Mouse (Mus musculus) forebrain, postnatal 0 days (tissue): Measurements from ENCODE around the gene Slc4a4. TPM values are rescaled to one million over a fixed set of nuclear protein-coding genes. Genes with fewer than 3 reads are reported as not detected.

ENCODE experiments used
- ATAC-seq: fragments of 200-750 bp; cut with Nextera tagmentation; 2 replicates; pipeline ENCODE4 v1.8.0; 2017; ENCODE audit warnings: mild to moderate bottlenecking, moderate library complexity
- DNase-seq: peaks from one replicate; pipeline ENCODE4 v3.0.0-alpha.2; 2015
- H3K27ac ChIP-seq: fragments of 300-500 bp; sonication (generic); 2 replicates; pipeline ENCODE4 v1.5.1; 2014; ENCODE audit warnings: low read depth, mild to moderate bottlenecking, antibody characterized with exemption, low read length, moderate library complexity, mixed read lengths
- H3K27me3 ChIP-seq: fragments of 300-500 bp; sonication (generic); 2 replicates; pipeline ENCODE4 v1.6.1; 2014; ENCODE audit warnings: mild to moderate bottlenecking, low read length, mixed read lengths; ENCODE audit not compliant: insufficient read depth
- H3K36me3 ChIP-seq: fragments of 300-500 bp; sonication (generic); 2 replicates; pipeline ENCODE4 v1.6.1; 2014; ENCODE audit warnings: mild to moderate bottlenecking, moderate library complexity; ENCODE audit not compliant: insufficient read depth
- H3K4me1 ChIP-seq: fragments of 300-500 bp; sonication (generic); 2 replicates; pipeline ENCODE4 v1.6.1; 2014; ENCODE audit warnings: antibody characterized with exemption; ENCODE audit not compliant: insufficient read depth
- H3K4me2 ChIP-seq: fragments of 300-500 bp; sonication (generic); 2 replicates; pipeline ENCODE4 v1.6.1; 2014; ENCODE audit warnings: low read depth, mild to moderate bottlenecking, moderate library complexity
- H3K4me3 ChIP-seq: fragments of 300-500 bp; sonication (generic); 2 replicates; pipeline ENCODE4 v1.5.1; 2014; ENCODE audit warnings: low read depth, low read length, mixed read lengths
- H3K9ac ChIP-seq: fragments of 300-500 bp; sonication (generic); 2 replicates; pipeline ENCODE4 v1.6.1; 2014; ENCODE audit warnings: mild to moderate bottlenecking
- H3K9me3 ChIP-seq: fragments of 300-500 bp; sonication (generic); 2 replicates; pipeline ENCODE4 v1.6.1; 2016; ENCODE audit warnings: low read length
- CTCF ChIP-seq: sonication (generic); IDR thresholded peaks from 2 replicates; pipeline ENCODE4 v1.5.1; 2016; ENCODE audit warnings: antibody characterized with exemption, control low read depth, low read depth
- WGBS: fragments of 180-500 bp; shearing (Covaris S2); extraction: QIAGEN DNeasy Blood & Tissue Kit; methylation state at CpG from one replicate; pipeline ENCODE4 v1.1.7; 2014; 5-methylcytosine and 5-hydroxymethylcytosine counted together
- polyA plus RNA-seq: library from polyadenylated mRNA; unstranded; fragments of >200 nt; fragmentation: Nextera tagmentation; extraction: Ambion mirVana; gene quantifications from 2 replicates; pipeline ENCODE4 v1.2.1, GENCODE M21; 2015
- total RNA-seq: library from RNA; depleted of rRNA; stranded (reverse); fragments of >200 nt; gene quantifications from 2 replicates; pipeline ENCODE4 v1.2.3, GENCODE M21; 2014

Gene Slc4a4
- total and polyA plus RNA-seq, 2 experiments from 2014 or later = 11.8 to 34.7 TPM

DNA sequence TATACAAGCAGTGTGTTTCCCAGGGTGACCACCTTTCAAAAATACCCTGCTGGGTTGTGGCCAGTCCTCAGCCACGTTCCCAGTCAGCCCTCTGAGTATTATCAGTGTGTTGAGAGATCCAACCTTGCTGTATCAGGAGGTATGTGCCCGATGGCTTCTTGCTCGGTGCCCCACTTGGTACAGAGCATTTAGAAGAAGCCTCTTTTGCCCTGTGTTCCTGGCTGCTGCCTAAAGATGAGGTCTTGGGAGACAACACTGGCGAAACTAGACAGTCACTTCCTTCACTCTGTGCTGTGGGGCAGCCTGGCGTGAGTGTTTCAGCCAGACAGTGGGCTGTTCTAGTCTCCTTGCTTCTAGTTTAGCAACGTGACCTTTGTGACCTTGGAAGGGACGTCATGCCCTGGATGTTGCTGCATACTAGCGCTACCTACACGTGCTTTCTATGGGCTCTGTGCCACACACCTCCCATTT is 29.9 kb downstream of the Slc4a4 start:
- H3K4me3 ChIP-seq = no peak overlapping the region
- no peak for ATAC-seq
- no peak for TF ChIP-seq CTCF
- no peaks in the 10 kb centered on the region for H3K27me3 ChIP-seq
- no peak overlapping the region for H3K9ac ChIP-seq
- no peak for DNase-seq
- no peaks in the 10 kb centered on the region for H3K4me1 ChIP-seq
- no peaks in the 10 kb centered on the region for H3K9me3 ChIP-seq
- H3K4me2 ChIP-seq = no peak overlapping the region
- H3K27ac ChIP-seq = no peak overlapping the region
- H3K36me3 ChIP-seq = no peaks in the 10 kb centered on the region
- 80% methylated on average over 9 of the region's 9 CpGs for WGBS

DNA sequence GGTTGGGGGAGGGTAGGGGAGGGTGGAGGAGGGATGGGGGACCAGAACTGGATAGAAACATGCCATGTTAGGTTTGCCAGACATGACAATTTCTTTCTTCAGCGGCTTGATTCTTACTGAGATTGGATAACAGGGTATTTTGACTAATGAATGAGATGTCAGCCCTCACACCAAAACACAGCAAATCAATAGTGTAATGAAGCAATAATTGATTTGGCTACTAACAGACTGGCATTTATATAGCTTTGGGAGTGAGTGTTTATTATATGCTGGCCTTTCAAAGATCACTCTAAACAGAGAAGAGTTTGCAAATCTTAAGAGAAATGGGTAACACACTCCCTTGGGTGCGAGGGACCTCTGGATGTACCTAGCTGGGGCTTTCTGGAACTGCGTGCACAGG is 30.6 kb downstream of the Slc4a4 start:
- no peak for ATAC-seq
- 93% methylated on average over 3 of the region's 3 CpGs for WGBS

GRCm38 (mm10) chr5:88917630-88918029 is 31.0 kb downstream of the Slc4a4 start:
- Histone ChIP-seq H3K9me3 (no peaks in the 10 kb centered on the region), H3K4me2 (no peak overlapping the region), H3K4me3 (no peak overlapping the region), H3K4me1 (no peaks in the 10 kb centered on the region), H3K36me3 (no peaks in the 10 kb centered on the region), H3K9ac (no peak overlapping the region), H3K27me3 (no peaks in the 10 kb centered on the region), H3K27ac (no peak overlapping the region)
- DNase-seq (no peak), ATAC-seq (no peak)
- no peak for TF ChIP-seq CTCF
- 92% methylated on average over 10 of the region's 10 CpGs for WGBS

More for the DNA sequence above, 30.6 kb downstream of the Slc4a4 start:
- H3K27ac ChIP-seq = no peak overlapping the region
- no peaks in the 10 kb centered on the region for H3K4me1 ChIP-seq
- TF ChIP-seq CTCF = no peak
- no peak for DNase-seq
- H3K9ac ChIP-seq = no peak overlapping the region
- H3K4me3 ChIP-seq = no peak overlapping the region
- H3K36me3 ChIP-seq = no peaks in the 10 kb centered on the region
- H3K4me2 ChIP-seq = no peak overlapping the region
- H3K27me3 ChIP-seq = no peaks in the 10 kb centered on the region
- H3K9me3 ChIP-seq = no peaks in the 10 kb centered on the region

DNA sequence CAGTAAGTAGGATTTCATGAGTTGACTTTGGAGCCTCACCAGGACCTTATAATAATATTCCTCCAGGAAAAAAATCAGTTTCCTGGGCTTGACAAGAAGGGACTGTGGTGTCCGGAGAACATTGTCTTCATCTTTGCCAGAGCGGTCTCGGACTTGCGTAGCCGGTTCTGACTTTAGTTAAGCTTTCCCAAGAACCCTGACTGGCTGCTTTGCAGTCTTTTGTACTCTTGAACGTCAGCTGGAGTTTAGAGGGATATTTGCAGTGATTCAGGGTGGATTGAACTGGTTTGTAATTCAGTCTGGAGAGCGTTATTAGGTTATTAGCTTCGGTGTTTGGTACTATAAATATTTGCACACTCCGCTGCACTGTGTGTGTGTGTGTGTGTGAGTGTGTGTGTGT is 31.9 kb downstream of the Slc4a4 start:
- no peak for TF ChIP-seq CTCF
- WGBS = 72% methylated on average over 9 of the region's 9 CpGs
- H3K27ac ChIP-seq = no peak overlapping the region
- H3K4me1 ChIP-seq = no peaks in the 10 kb centered on the region
- H3K4me3 ChIP-seq = no peak overlapping the region
- no peak overlapping the region for H3K4me2 ChIP-seq
- H3K9me3 ChIP-seq = no peaks in the 10 kb centered on the region
- DNase-seq = no peak
- H3K36me3 ChIP-seq = no peaks in the 10 kb centered on the region
- no peak for ATAC-seq
- H3K27me3 ChIP-seq = no peaks in the 10 kb centered on the region
- no peak overlapping the region for H3K9ac ChIP-seq

DNA sequence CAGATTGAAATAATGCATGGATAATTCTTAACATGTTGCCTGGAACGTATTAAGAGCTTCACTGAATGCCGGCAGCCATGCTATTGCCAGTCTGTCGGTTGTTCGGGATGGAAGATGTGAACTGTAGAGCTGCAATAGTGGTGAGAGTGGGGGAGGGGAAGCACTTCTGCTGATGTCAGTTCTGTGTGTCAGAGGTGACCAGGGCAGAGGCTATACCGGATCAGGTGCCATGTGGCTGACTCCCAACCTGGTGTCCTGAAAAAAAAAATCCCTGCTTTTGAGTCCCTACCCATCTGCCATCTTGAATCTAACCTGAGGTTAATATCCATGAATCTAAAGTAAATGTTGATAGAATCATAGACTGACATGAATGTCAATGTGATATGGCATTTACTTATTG is 39.0 kb downstream of the Slc4a4 start:
- DNase-seq (no peak), ATAC-seq (no peak)
- H3K27me3 ChIP-seq = no peaks in the 10 kb centered on the region
- 93% methylated on average over 5 of the region's 5 CpGs for WGBS
- peaks cover 19% of the 10 kb centered on the region for H3K4me1 ChIP-seq
- TF ChIP-seq CTCF = no peak
- no peak overlapping the region for H3K9ac ChIP-seq
- H3K36me3 ChIP-seq = no peaks in the 10 kb centered on the region
- H3K4me3 ChIP-seq = no peak overlapping the region
- no peak overlapping the region for H3K27ac ChIP-seq
- H3K4me2 ChIP-seq = no peak overlapping the region
- H3K9me3 ChIP-seq = no peaks in the 10 kb centered on the region

- ATAC-seq = peak; percentile 30; the same call in 1 of the 2 replicates
- DNase-seq = peak; percentile 67
- Histone ChIP-seq H3K4me1 (peaks cover 24% of the 10 kb centered on the region), H3K9me3 (no peaks in the 10 kb centered on the region), H3K36me3 (no peaks in the 10 kb centered on the region), H3K27ac (no peak overlapping the region), H3K9ac (no peak overlapping the region), H3K4me3 (no peak overlapping the region), H3K4me2 (no peak overlapping the region), H3K27me3 (no peaks in the 10 kb centered on the region)
- TF ChIP-seq CTCF = peak; percentile 86
- WGBS = 45% methylated on average over 13 of the region's 13 CpGs
Observed at GRCm38 (mm10) chr5:88928201-88928916, 41.7 kb downstream of the Slc4a4 start.

DNA sequence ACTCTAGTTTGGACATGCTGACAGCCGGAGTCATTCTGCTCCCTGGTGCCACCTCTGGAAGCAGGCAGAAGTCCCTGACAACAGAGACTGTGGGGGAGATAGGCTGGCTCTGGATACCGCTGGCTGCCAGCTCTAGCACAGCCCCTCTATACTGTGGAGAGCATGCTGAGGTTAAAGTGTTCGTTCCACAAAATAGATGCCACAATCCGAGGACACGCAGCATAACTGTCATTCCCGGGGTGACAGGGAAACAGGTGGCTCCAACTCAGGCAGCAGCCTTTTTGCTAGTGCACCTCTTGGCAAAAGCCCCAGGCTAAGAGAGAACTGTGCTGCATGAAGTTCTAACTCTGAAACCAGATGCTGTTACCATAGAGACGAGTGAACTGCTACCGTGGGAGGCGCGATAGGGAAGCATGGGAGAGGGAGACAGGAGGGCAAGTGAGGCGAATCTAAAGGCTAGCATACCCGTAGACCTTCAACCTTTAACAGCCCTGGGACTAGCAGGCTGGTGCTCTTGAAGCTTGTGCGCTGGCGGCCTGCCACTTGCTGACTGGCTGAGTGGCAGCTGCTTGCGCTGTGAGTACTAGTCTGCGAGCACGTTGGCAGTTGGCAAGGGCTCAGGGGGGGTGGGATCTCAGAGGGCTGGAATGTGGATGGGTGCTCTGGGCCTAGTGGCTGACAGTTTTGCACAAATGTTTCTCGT is 42.9 kb downstream of the Slc4a4 start:
- Histone ChIP-seq H3K4me2 (peak overlapping the region; percentile 46), H3K27ac (0 out of 2 replicates have a peak overlapping the region, but pooled peaks have one; percentile 1), H3K9ac (peak overlapping the region; percentile 43), H3K9me3 (no peaks in the 10 kb centered on the region), H3K4me3 (peak overlapping the region; percentile 20), H3K36me3 (no peaks in the 10 kb centered on the region), H3K27me3 (no peaks in the 10 kb centered on the region), H3K4me1 (peaks cover 30% of the 10 kb centered on the region)
- 9% methylated on average over 18 of the region's 18 CpGs for WGBS
- peak; percentile 49 for TF ChIP-seq CTCF
- DNase-seq = peak; percentile 86
- ATAC-seq = peak; percentile 87
